Mouse (Mus musculus) heart, postnatal 25 days (tissue): ENCODE measurements at regions not wholly inside any gene's neighbourhood (a gene's known extent, or its start where the extent isn't known, plus 50 kb on each side); places are given as distances from the start of the nearest gene placed in this dataset.

Experiments used
- DNase-seq: peaks from one replicate; pipeline ENCODE4 v3.0.0; 2022; ENCODE audit warnings: low spot score
- intact Hi-C: fragments of 180-260 bp; cut with DNase I; formaldehyde crosslinking; loops from one replicate; pipeline ENCODE4 v1.15.1; 2025

DNA sequence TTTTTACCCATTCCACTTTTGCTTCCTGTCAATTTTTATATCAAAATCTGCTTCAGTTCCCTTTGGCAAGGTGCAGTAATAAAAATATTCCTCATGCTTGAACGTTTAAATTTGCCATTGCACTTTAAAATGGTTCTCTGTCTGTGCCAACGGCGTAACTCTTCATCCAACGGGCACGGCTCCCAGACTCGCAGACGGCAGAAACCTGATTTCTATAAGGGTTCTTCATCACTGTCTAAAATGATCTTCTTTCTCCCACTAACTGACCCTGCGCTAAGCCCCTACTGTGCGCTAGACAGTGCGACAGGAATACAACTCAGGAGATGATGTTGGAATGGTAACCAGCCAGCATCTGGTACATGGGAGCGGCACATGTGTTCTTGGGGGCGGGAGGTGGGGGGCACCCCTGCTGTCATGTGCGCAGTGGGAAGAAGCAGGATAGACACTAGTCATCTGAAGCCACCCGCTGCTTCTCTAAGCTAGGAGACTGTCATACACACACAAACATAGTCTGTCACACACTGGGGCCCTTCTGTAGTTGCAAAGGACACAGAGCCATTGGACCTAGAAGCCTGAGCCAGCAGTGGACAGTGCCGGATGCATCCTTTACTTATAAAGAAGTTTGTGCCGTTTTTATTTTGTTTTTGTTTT is 197.8 kb downstream of the Rpap3 start:
- no peak for DNase-seq
- intact Hi-C loops = no loop called here

GRCm38 (mm10) chr15:97507176-97507575 is 198.4 kb downstream of the Rpap3 start:
- intact Hi-C loops = no loop called here
- no peak for DNase-seq

GRCm38 (mm10) chr15:97505715-97506114 is 199.9 kb downstream of the Rpap3 start:
- intact Hi-C loops = no loop called here
- DNase-seq = no peak

DNA sequence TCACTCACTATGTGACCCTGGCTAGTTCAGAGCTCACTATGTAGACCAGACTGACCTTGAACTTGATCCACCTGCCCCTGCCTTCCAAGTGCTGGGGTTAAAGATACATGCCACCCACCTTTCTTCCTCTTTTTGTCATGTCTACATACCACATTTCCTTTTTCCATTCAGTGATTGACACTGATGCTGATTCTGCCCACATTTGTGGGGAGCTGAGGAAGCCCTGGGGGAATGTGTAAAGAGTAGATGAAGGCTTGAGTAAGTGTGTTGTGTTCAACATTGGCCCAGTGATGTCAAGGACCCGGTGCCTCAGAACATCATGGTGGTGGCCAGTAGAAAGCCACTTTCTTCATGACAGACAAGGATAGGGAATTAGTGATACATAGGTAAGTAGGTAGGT is 201.3 kb downstream of the Rpap3 start:
- no peak for DNase-seq
- intact Hi-C loops = no loop called here

GRCm38 (mm10) chr15:97502056-97502455 is 203.6 kb downstream of the Rpap3 start:
- intact Hi-C loops = no loop called here
- DNase-seq = no peak

- intact Hi-C loops = no loop called here
- no peak for DNase-seq
Measured at GRCm38 (mm10) chr15:97501420-97501819, 204.2 kb downstream of the Rpap3 start.

- no peak for DNase-seq
- intact Hi-C loops = no loop called here
Measured at GRCm38 (mm10) chr15:97499821-97500385, 205.7 kb downstream of the Rpap3 start.

GRCm38 (mm10) chr15:97499240-97499639 is 206.4 kb downstream of the Rpap3 start:
- intact Hi-C loops = no loop called here
- no peak for DNase-seq

DNA sequence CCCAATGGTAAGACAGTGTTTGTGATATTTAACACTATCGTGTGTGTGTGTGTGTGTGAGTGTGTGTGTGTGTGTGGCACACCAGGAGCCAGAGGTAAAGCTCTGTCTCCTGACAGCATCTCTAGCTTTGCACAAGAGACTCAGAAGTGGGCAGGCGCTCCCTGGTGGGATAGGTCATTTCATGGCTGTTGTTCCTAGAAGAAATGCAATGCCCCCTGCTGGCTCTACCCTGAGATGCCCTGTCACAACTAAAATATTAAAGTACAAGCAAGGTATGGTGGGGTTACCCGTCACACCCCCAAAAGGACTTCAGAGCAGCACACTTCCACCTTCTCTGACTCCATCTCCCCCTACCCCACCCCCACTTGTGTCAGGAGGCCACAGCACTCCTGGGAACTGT is 207.2 kb downstream of the Rpap3 start:
- intact Hi-C loops = no loop called here
- no peak for DNase-seq

GRCm38 (mm10) chr15:97496026-97496425 is 209.6 kb downstream of the Rpap3 start:
- no peak for DNase-seq
- intact Hi-C loops = no loop called here

DNA sequence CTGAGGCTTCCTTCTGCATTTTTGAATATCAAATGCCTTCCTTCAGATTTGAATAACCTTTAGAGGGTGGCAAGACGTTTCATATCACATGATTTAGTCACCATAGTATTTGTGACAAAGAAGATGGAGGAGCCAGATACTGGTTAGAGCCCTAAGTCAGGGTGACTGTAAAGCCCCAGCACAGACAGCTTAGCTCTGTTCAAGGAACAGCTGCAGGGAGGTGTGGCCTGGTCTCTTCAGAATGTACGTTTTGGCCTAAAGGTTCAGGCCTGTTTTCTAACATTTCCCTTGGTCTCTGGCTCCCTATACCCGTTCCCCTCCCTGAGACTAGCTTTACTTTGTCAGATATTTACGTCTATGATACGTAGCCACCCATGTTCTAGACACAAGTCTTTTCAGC is 212.3 kb downstream of the Rpap3 start:
- DNase-seq = no peak
- intact Hi-C loops = no loop called here

GRCm38 (mm10) chr15:97491796-97492195 is 213.8 kb downstream of the Rpap3 start:
- DNase-seq = no peak
- intact Hi-C loops = no loop called here

GRCm38 (mm10) chr15:97487425-97487824 is 218.2 kb downstream of the Rpap3 start:
- DNase-seq = no peak
- intact Hi-C loops = no loop called here

DNA sequence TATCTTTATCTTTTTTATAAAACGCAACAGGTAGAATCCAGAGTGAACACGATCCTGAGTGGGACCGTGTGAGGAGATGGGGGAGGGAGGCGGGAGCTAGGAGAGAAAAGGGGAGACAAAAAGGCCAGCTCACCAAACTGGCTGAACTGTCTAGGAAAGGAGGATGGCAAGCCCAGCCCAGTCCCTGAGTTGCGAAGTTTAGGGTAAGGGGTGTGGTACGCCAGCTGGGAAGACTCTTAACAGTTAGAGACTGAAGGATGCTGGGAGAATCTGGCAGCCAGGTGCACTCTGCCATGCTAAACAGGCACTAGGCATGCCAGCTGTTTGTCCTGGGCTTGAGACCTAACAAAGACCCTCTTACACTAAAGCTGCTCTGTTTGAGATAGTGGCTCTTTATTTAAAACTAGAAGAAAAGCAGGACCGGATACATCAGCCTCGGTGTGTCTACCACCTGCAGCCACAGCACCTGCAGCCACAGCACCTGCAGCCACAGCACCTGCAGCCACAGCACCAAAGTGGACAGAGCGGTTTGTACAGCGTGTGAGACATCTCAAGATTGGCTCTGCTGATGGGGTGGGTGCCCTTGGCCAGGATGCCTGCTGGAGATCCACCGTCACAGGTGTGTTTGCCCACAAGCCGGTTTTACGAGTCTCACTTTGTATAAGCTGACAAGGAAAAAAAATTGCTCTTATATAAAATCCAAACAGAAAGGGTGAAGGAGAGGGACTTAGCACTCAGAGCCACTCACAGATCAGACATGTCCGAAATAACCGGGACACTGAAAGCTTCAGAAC is 225.1 kb upstream of the Amigo2 start:
- intact Hi-C loops = no loop called here
- no peak for DNase-seq

DNA sequence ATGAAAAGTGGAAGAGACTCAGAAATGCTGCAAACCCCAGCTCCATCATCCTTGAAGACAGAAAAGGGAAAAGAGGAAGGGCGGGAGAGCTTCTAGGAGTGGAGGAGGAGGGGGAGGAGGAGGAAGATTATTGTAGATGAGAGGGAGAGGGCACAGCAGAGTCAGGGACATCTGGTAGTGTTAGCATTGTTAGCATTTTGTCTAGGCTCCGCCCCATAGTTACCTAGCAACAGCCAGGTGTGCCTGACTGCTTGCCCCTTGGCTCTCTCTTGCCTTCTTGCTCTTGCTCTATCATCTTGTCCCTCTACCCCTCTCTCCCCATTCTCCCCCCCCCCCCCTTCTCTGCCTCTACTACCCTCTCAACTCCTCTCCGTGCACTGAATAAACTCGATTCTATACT is 224.4 kb upstream of the Amigo2 start:
- intact Hi-C loops = no loop called here

GRCm38 (mm10) chr15:97469684-97470344 is 222.7 kb upstream of the Amigo2 start:
- DNase-seq = no peak
- intact Hi-C loops = no loop called here

More for the DNA sequence above, 224.4 kb upstream of the Amigo2 start:
- DNase-seq = no peak

DNA sequence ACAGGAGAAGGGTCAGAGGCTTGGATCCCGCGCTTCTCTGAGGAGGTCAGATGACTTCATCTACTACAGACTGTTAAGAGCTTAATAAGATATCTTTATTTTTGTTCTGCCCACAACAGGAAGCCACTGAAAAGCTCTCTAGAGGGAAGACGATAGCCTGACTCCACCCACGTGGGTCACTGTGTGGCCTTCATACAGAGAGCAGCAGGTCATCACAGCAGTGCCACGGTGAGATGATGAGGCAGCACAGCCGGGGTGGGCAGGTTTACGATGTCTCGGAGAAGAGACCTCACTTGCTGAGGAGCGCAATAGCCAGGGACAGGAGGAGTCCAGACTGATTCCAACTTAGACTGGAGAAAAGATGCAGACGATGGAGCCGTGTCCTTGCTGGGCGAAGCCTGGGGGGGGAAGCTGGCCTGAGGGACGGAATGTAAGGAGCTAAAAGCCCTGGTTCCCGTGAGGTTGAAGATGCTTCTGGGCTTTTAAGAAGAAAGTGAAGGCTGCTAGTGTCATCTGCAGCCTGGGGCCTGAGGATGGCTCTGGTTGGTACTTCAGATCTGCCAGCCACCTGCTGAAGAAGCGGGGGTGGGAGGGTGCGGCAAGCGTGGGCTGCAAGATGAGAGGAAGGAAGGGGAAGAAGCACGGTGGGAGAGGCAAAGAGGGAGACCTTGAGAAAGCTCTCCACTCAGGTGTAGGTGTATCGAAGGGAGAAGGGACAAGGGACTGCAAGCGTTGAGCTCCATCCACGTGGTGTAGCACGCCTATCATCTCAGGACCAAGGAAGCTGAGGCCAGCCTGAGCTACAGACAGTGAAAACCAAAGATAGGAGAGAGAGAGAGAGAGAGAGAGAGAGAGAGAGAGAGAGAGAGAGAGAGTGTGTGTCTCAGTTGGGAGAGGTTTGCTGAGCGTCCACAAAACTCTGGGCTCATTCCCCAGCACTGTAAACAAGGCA is 221.9 kb upstream of the Amigo2 start:
- intact Hi-C loops = no loop called here
- DNase-seq = no peak

DNA sequence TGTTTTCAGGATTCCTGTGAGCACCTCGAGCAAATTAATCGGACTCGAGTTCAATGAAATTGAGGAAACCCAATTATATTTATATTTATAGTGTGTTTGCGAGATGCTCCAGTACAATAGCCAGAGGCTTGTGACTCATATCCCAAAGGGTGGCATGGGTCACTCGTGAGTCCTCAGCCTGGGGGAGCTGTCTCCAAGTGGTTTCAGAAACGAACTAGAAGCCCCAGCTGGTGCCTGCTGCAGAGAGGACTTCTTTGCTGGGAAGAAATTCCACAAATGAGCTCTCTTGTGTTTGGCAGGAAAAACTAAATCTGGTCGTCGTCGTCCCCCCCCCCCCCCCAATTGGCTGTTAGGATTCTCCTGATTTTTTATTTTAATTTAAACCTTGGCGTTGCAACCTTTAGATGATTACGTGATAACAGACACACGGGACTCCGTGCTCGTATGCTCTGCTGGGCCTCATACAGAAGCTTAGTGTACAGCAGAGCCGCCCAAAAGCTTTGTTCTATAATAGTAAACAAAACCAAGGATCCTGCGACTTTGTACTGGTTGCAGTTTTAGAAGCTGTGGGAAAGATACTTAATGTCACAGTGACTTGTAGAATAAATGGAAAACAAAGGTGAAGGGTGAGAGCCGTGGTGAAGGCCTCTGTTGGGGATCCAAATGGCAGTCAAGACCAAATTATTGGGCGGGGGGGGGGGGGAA is 220.8 kb upstream of the Amigo2 start:
- intact Hi-C loops = no loop called here
- DNase-seq = no peak

DNA sequence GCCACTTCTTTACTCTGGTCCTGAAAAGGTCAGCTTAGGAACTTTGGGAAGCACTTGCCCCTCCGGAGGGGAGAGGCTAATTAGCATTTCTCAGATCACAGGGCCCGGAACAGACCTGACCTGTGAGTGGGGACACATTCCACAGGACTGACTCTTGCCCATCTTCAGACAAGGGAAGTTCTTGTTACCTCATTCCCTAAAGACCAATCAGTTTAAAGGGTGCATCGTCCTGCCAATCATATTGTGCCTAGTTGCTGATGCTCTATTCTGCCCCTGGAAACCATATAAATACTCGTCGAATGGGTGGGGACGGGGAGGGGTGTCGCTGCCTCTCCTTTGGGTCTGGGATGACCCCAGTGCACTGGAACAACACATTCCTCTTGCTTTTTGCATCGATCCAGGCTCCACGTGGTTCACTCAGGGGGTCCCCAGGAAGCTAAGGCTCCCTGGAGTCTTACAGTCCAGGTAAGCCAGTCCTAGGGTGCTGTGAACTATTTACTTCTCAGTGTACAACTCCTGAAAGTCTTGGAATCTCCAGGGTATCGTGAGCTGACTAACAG is 219.9 kb upstream of the Amigo2 start:
- intact Hi-C loops = no loop called here
- no peak for DNase-seq
